Mouse (Mus musculus): Measurements from ENCODE around the gene 4930558C23Rik. TPM values are rescaled to one million over a fixed set of nuclear protein-coding genes. Genes with fewer than 3 reads are reported as not detected.
A peak's percentile ranks its signal among the peaks of the same experiment; 100 is the strongest.
"Not testable (repeated sequence)": the region's sequence is repeated elsewhere in the genome, so short reads cannot be mapped to it uniquely, and the experiment has no call there.

4930558C23Rik gene
- not detected in 2 replicates for polyA plus RNA-seq (2015; fragmentation: Nextera tagmentation; extraction: Ambion mirVana)

DNA sequence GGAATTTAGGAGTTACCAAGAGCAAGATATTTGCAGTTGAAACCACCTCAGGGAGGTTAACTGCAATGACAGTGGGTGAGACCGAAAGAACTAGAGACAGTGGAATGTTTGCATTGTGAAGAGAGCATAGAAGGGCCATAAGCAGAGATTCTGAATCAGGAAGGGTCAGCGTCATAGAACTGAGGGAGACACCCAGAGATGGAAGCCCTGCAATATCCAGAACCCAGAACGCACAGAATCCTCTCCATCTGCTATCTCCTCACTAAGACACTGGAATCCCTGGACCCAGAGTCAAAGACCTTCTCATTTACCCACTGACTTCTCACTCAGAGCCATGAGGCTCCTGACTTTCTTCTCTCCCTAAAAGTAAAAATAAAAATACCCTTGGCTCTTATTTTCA, at the start of gene 4930558C23Rik:
Gene 4930558C23Rik, minus strand, starts transcription at position 101 of the 400 bp plus-strand sequence.
- no peak within 1 kb of the TSS for H3K4me2 ChIP-seq (ENCODE audit: low read length)
- H3K9me3 ChIP-seq (replicated peaks; ENCODE audit: control insufficient read depth, low read length, poor library complexity, severe bottlenecking) = no peaks in the 10 kb centered on the region
- H3K27me3 ChIP-seq (ENCODE audit: control insufficient read depth, insufficient read depth, low read depth, low read length) = no peaks in the 10 kb centered on the region
- H3K4me1 ChIP-seq (ENCODE audit: control insufficient read depth, insufficient read depth, low read length) = no peaks in the 10 kb centered on the region
- no peak for ATAC-seq
- no peak within 1 kb of the TSS for H3K4me3 ChIP-seq (ENCODE audit: low read depth, low read length)
- H3K9ac ChIP-seq (ENCODE audit: low read depth, low read length) = no peak within 1 kb of the TSS
- H3K36me3 ChIP-seq (ENCODE audit: control insufficient read depth, insufficient read depth, low read length) = no peaks in the 10 kb centered on the region
- no peak within 1 kb of the TSS for H3K27ac ChIP-seq (ENCODE audit: low read length)
- 96% methylated on average over 3 of the region's 3 CpGs for WGBS

DNA sequence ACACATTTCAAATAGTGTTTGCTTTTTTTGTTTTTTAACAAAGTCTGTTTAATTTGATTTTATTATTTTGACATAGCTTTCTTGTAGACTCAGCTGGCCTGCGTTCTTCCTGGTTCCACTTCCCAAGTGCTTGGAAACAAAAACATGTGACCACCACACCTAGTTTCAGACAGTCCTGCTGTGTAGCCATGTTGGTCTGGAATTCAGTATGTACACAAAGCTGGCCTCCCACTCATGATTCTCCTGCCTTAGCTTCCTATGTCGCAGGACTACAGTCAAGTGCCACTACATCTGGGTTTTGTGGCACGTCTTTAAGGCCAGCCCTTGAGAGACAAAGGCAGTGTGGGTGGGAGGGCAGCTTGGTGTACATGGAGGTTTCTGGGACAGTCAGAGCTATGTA, 48.3 kb upstream of the 4930558C23Rik start:
- H3K27me3 ChIP-seq (ENCODE audit: control insufficient read depth, insufficient read depth, low read depth, low read length) = no peaks in the 10 kb centered on the region
- no peaks in the 10 kb centered on the region for H3K4me1 ChIP-seq (ENCODE audit: control insufficient read depth, insufficient read depth, low read length)
- no peak overlapping the region for H3K27ac ChIP-seq (ENCODE audit: low read length)
- no peak for ATAC-seq
- peaks cover 8% of the 10 kb centered on the region; the same call in 1 of the 2 replicates for H3K36me3 ChIP-seq (ENCODE audit: control insufficient read depth, insufficient read depth, low read length)
- H3K4me3 ChIP-seq (ENCODE audit: low read depth, low read length) = no peak overlapping the region
- no peak overlapping the region for H3K9ac ChIP-seq (ENCODE audit: low read depth, low read length)
- WGBS = 94% methylated on average over 3 of the region's 3 CpGs
- H3K9me3 ChIP-seq (replicated peaks; ENCODE audit: control insufficient read depth, low read length, poor library complexity, severe bottlenecking) = no peaks in the 10 kb centered on the region
- no peak overlapping the region for H3K4me2 ChIP-seq (ENCODE audit: low read length)

DNA sequence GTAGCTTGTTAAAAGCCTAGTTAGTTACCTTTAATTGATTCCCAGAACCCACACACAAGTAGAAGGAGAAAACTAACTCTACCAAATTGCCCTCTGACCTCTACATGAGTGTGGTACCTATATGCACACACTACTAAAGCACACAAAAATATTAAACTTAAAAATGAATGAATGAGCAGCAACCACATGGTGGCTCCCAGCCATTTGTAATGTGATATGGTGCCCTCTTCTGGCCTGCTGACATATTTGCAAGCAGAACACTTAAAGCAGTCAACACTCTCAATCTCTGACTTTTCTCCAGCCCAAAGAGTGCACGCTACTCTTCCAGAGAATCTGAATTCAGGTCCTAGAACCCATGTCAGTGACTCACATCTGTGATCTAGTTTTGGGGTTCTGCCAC, 47.8 kb upstream of the 4930558C23Rik start:
- Histone ChIP-seq H3K27me3 (ENCODE audit: control insufficient read depth, insufficient read depth, low read depth, low read length) (no peaks in the 10 kb centered on the region), H3K27ac (ENCODE audit: low read length) (no peak overlapping the region), H3K4me3 (ENCODE audit: low read depth, low read length) (no peak overlapping the region), H3K4me1 (ENCODE audit: control insufficient read depth, insufficient read depth, low read length) (no peaks in the 10 kb centered on the region), H3K4me2 (ENCODE audit: low read length) (no peak overlapping the region), H3K36me3 (ENCODE audit: control insufficient read depth, insufficient read depth, low read length) (peaks cover 8% of the 10 kb centered on the region; the same call in 1 of the 2 replicates), H3K9ac (ENCODE audit: low read depth, low read length) (no peak overlapping the region), H3K9me3 (replicated peaks; ENCODE audit: control insufficient read depth, low read length, poor library complexity, severe bottlenecking) (no peaks in the 10 kb centered on the region)
- no peak for ATAC-seq
- WGBS = 50% methylated on average over 1 of the region's 1 CpGs

DNA sequence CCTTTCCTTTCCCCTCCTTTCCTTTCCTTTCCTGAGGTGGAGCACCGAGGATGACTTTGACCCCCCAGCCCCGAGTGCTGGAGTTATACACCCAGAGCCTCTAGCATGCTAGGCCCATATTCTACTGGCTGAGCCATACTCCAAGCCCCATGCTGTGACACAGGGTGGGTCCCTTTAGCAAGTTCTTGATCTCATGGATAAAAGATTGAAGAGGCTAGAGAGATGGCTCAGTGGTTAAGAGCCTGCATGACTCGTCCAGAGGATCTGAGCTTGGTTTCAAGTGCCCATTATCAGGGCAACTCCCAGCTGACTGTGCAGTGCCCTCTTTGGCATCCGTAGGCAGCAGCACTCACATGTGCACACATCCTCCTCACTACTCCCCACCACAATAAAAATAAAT, 42.7 kb upstream of the 4930558C23Rik start:
- H3K4me3 ChIP-seq (ENCODE audit: low read depth, low read length) = no peak overlapping the region
- ATAC-seq = no peak
- no peaks in the 10 kb centered on the region for H3K27me3 ChIP-seq (ENCODE audit: control insufficient read depth, insufficient read depth, low read depth, low read length)
- no peaks in the 10 kb centered on the region for H3K9me3 ChIP-seq (replicated peaks; ENCODE audit: control insufficient read depth, low read length, poor library complexity, severe bottlenecking)
- 86% methylated on average over 4 of the region's 4 CpGs for WGBS
- H3K36me3 ChIP-seq (ENCODE audit: control insufficient read depth, insufficient read depth, low read length) = 0 out of 2 replicates have a peak, but pooled peaks cover 2% of the 10 kb centered on the region
- H3K4me2 ChIP-seq (ENCODE audit: low read length) = no peak overlapping the region
- H3K9ac ChIP-seq (ENCODE audit: low read depth, low read length) = no peak overlapping the region
- no peak overlapping the region for H3K27ac ChIP-seq (ENCODE audit: low read length)
- H3K4me1 ChIP-seq (ENCODE audit: control insufficient read depth, insufficient read depth, low read length) = no peaks in the 10 kb centered on the region

DNA sequence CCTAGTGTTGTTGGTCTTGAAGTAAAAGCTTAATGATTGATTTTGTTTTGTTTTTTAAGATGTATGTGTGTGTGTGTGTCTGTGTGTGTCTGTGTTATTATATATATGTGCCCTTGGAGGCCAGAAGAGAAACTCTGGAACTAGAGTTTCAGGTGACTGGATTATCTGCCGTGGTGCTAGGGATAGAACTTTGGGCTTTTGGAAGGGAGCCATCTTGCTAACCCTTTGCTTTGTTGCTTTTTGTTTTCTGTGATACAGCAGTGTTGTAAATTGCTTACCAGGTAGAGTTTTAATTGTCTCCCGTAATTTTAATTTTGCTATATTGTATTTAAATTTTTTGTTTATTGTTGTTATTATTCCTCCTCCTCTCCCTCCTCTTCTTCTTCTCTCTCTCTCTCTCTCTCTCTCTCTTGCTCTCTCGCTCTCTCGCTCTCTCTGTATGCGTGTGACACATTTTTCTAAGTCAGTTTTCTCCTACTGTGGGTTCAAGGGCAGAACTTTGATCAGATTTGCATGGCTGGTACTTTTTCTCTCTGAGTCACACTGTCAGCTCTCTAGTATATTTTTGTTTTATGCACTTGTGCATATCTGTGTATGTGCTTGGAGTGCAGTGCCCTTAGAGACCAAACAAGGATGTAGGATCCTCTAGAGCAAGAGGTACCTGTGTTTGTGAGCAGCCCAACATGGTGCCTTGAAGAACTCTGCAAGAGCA, 39.9 kb upstream of the 4930558C23Rik start:
- H3K9ac ChIP-seq (ENCODE audit: low read depth, low read length) = no peak overlapping the region
- no peaks in the 10 kb centered on the region; the same call in 1 of the 2 replicates for H3K36me3 ChIP-seq (ENCODE audit: control insufficient read depth, insufficient read depth, low read length)
- no peak overlapping the region for H3K4me3 ChIP-seq (ENCODE audit: low read depth, low read length)
- no peak overlapping the region for H3K4me2 ChIP-seq (ENCODE audit: low read length)
- no peaks in the 10 kb centered on the region for H3K4me1 ChIP-seq (ENCODE audit: control insufficient read depth, insufficient read depth, low read length)
- ATAC-seq = no peak
- no peaks in the 10 kb centered on the region for H3K9me3 ChIP-seq (replicated peaks; ENCODE audit: control insufficient read depth, low read length, poor library complexity, severe bottlenecking)
- no peaks in the 10 kb centered on the region for H3K27me3 ChIP-seq (ENCODE audit: control insufficient read depth, insufficient read depth, low read depth, low read length)
- H3K27ac ChIP-seq (ENCODE audit: low read length) = no peak overlapping the region
- WGBS = 93% methylated on average over 5 of the region's 5 CpGs

DNA sequence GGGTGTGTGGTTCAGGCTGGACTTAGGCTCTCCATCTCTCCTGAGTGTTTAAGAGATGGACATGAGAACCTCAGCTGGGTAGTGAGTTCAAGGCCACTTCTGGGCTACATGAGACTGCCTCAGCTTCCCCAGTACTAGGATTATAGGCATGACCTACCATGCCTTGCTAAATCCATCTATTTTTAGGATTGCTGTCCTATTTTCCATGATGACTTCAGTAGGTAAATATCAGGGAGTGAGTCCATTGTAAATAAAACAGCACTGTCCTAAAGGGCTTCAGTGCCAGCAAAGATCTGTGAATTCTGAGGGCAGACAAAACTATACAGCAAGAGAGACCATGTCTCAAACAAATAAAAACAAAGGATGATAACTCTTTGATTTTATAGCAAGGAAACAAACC, 37.0 kb upstream of the 4930558C23Rik start:
- Histone ChIP-seq H3K4me2 (ENCODE audit: low read length) (no peak overlapping the region), H3K4me3 (ENCODE audit: low read depth, low read length) (no peak overlapping the region)

DNA sequence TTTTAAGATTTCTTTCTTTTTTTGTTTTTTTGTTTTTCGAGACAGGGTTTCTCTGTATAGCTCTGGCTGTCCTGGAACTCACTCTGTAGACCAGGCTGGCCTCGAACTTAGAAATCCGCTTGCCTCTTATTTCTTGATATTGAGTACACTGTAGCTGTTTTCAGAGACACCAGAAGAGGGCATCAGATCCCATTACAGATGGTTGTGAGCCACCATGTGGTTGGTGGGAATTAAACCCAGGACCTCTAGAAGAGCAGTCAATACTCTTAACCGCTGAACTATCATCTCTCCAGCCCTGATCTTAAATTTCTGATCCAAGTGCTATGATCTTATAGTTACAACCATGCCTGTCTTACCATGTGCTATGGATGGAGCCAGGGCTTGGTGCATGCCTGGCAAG, 36.0 kb upstream of the 4930558C23Rik start:
- H3K27ac ChIP-seq (ENCODE audit: low read length); H3K9ac ChIP-seq (ENCODE audit: low read depth, low read length); H3K27me3 ChIP-seq (ENCODE audit: control insufficient read depth, insufficient read depth, low read depth, low read length); H3K9me3 ChIP-seq (replicated peaks; ENCODE audit: control insufficient read depth, low read length, poor library complexity, severe bottlenecking); H3K4me2 ChIP-seq (ENCODE audit: low read length); H3K4me3 ChIP-seq (ENCODE audit: low read depth, low read length); H3K36me3 ChIP-seq (ENCODE audit: control insufficient read depth, insufficient read depth, low read length); ATAC-seq: not testable (repeated sequence)
- WGBS = 94% methylated on average over 4 of the region's 4 CpGs
- peaks cover 16% of the 10 kb centered on the region for H3K4me1 ChIP-seq (ENCODE audit: control insufficient read depth, insufficient read depth, low read length)

More for the DNA sequence above, 37.0 kb upstream of the 4930558C23Rik start:
- H3K27ac ChIP-seq (ENCODE audit: low read length) = no peak overlapping the region
- H3K4me1 ChIP-seq (ENCODE audit: control insufficient read depth, insufficient read depth, low read length) = peaks cover 16% of the 10 kb centered on the region
- H3K9ac ChIP-seq (ENCODE audit: low read depth, low read length) = no peak overlapping the region
- no peak for ATAC-seq
- no peaks in the 10 kb centered on the region; the same call in 1 of the 2 replicates for H3K36me3 ChIP-seq (ENCODE audit: control insufficient read depth, insufficient read depth, low read length)
- no peaks in the 10 kb centered on the region for H3K9me3 ChIP-seq (replicated peaks; ENCODE audit: control insufficient read depth, low read length, poor library complexity, severe bottlenecking)
- no peaks in the 10 kb centered on the region for H3K27me3 ChIP-seq (ENCODE audit: control insufficient read depth, insufficient read depth, low read depth, low read length)

DNA sequence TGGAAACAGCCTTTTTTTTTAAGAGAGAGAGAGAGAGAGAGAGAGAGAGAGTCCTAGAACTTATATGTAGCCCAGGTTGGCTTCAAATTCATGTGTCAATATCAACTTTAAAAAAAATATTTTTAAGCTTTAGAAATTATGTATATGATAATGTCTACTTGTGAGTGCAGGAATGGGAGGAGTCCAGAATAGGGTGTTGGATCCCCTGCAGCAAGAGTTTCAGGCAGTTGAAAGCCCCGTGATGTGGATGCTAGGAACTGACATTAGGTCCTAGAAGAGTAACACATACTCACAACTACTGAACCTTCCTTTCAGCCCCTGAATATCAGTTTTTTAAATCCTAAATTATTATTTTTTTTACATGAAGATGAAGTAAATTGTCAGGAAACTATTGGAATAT, 32.9 kb upstream of the 4930558C23Rik start:
- Histone ChIP-seq H3K4me3 (ENCODE audit: low read depth, low read length) (peak overlapping the region; percentile 11; the same call in 1 of the 2 replicates), H3K27me3 (ENCODE audit: control insufficient read depth, insufficient read depth, low read depth, low read length) (no peaks in the 10 kb centered on the region), H3K36me3 (ENCODE audit: control insufficient read depth, insufficient read depth, low read length) (no peaks in the 10 kb centered on the region; the same call in 1 of the 2 replicates), H3K4me2 (ENCODE audit: low read length) (peak overlapping the region; percentile 79), H3K27ac (ENCODE audit: low read length) (no peak overlapping the region), H3K9ac (ENCODE audit: low read depth, low read length) (no peak overlapping the region), H3K4me1 (ENCODE audit: control insufficient read depth, insufficient read depth, low read length) (peaks cover 16% of the 10 kb centered on the region), H3K9me3 (replicated peaks; ENCODE audit: control insufficient read depth, low read length, poor library complexity, severe bottlenecking) (no peaks in the 10 kb centered on the region)
- ATAC-seq = no peak
- WGBS = 45% methylated on average over 1 of the region's 1 CpGs

DNA sequence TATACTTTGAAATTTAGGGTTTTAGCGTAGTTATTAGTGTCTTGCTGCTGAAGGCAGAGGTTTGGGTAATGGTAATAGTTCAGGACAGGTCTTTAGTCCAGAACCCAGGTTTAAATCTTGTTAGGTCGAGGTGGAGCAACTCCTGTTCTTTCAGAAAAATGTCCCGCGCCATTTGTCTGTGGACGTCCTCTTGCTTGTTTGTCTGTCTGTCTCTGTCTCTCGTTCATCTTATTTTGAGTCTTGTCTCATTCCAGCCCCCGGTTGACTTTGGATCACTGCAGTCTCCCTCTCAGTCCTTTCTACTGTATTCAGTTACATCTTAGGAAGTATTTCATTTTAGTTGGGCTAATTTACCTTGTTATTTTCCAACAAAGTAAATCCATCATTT, 32.3 kb upstream of the 4930558C23Rik start:
- Histone ChIP-seq H3K36me3 (ENCODE audit: control insufficient read depth, insufficient read depth, low read length) (no peaks in the 10 kb centered on the region; the same call in 1 of the 2 replicates), H3K9me3 (replicated peaks; ENCODE audit: control insufficient read depth, low read length, poor library complexity, severe bottlenecking) (no peaks in the 10 kb centered on the region), H3K4me3 (ENCODE audit: low read depth, low read length) (peak overlapping the region; percentile 93), H3K27ac (ENCODE audit: low read length) (peak overlapping the region; percentile 88), H3K9ac (ENCODE audit: low read depth, low read length) (peak overlapping the region; percentile 88), H3K4me1 (ENCODE audit: control insufficient read depth, insufficient read depth, low read length) (peaks cover 16% of the 10 kb centered on the region), H3K4me2 (ENCODE audit: low read length) (peak overlapping the region; percentile 79), H3K27me3 (ENCODE audit: control insufficient read depth, insufficient read depth, low read depth, low read length) (no peaks in the 10 kb centered on the region)
- ATAC-seq = no peak
- 3% methylated on average over 7 of the region's 7 CpGs for WGBS

All from midbrain, embryonic 16.5 days (tissue).